Mouse (Mus musculus): Measurements from ENCODE around the gene Sf3a3. TPM values are rescaled to one million over a fixed set of nuclear protein-coding genes. Genes with fewer than 3 reads are reported as not detected.

Gene Sf3a3
- 73.4 and 73.5 TPM in 2 replicates for polyA plus RNA-seq (2014; fragmentation: Nextera tagmentation; extraction: Ambion mirVana)

GRCm38 (mm10) chr4:124714545-124715481, at the start of gene Sf3a3:
Sf3a3 (plus strand) TSS chr4:124714776.
- Histone ChIP-seq H3K36me3 (ENCODE audit: control insufficient read depth, insufficient read depth, low read length) (peaks cover 43% of the 10 kb centered on the region), H3K9me3 (ENCODE audit: control insufficient read depth, low read length) (no peaks in the 10 kb centered on the region), H3K9ac (ENCODE audit: low read length) (peak within 1 kb of the TSS; percentile 91), H3K4me2 (ENCODE audit: low read length) (peak within 1 kb of the TSS; percentile 93), H3K4me3 (ENCODE audit: control insufficient read depth in 1 of 2, insufficient read depth in 1 of 2, low read depth in 1 of 2, low read length in 2 of 2) (peak within 1 kb of the TSS; percentile 80 to 92), H3K27me3 (ENCODE audit: control insufficient read depth, insufficient read depth, low read length) (no peaks in the 10 kb centered on the region), H3K4me1 (ENCODE audit: control insufficient read depth in 2 of 2, insufficient read depth in 2 of 2, low read length in 2 of 2) (peaks cover 4 to 22% of the 10 kb centered on the region in 2 experiments), H3K27ac (replicated peaks in 1 of 2; ENCODE audit: control insufficient read depth in 1 of 2, insufficient read depth in 1 of 2, low read depth in 2 of 2, low read length in 2 of 2) (peak within 1 kb of the TSS; percentile 37 to 49)
- peak; percentile 83 for ATAC-seq (ENCODE audit: insufficient number of reproducible peaks, insufficient read depth, low FRiP score, low read depth)
- WGBS = under 1% methylated on average over 57 of the region's 57 CpGs

- no peak overlapping the region for H3K4me2 ChIP-seq (ENCODE audit: low read length)
- no peak for ATAC-seq (ENCODE audit: insufficient number of reproducible peaks, insufficient read depth, low FRiP score, low read depth)
- peaks cover 11 to 12% of the 10 kb centered on the region in 2 experiments; a peak in 3 of 4 replicates for H3K4me1 ChIP-seq (ENCODE audit: control insufficient read depth in 2 of 2, insufficient read depth in 2 of 2, low read length in 2 of 2)
- no peak overlapping the region for H3K4me3 ChIP-seq (ENCODE audit: control insufficient read depth in 1 of 2, insufficient read depth in 1 of 2, low read depth in 1 of 2, low read length in 2 of 2)
- H3K9me3 ChIP-seq (ENCODE audit: control insufficient read depth, low read length) = no peaks in the 10 kb centered on the region
- H3K27me3 ChIP-seq (ENCODE audit: control insufficient read depth, insufficient read depth, low read length) = peaks cover 83% of the 10 kb centered on the region
- no peaks in the 10 kb centered on the region for H3K36me3 ChIP-seq (ENCODE audit: control insufficient read depth, insufficient read depth, low read length)
- H3K9ac ChIP-seq (ENCODE audit: low read length) = no peak overlapping the region
- 41% methylated on average over 14 of the region's 14 CpGs for WGBS
- H3K27ac ChIP-seq (replicated peaks in 1 of 2; ENCODE audit: control insufficient read depth in 1 of 2, insufficient read depth in 1 of 2, low read depth in 2 of 2, low read length in 2 of 2) = no peak overlapping the region
Observed at GRCm38 (mm10) chr4:124667476-124668033, 47.0 kb upstream of the Sf3a3 start.

GRCm38 (mm10) chr4:124668078-124668477, 46.5 kb upstream of the Sf3a3 start:
- Histone ChIP-seq H3K4me1 (ENCODE audit: control insufficient read depth in 2 of 2, insufficient read depth in 2 of 2, low read length in 2 of 2) (peaks cover 13 to 17% of the 10 kb centered on the region in 2 experiments; a peak in 3 of 4 replicates), H3K9ac (ENCODE audit: low read length) (no peak overlapping the region), H3K4me3 (ENCODE audit: control insufficient read depth in 1 of 2, insufficient read depth in 1 of 2, low read depth in 1 of 2, low read length in 2 of 2) (no peak overlapping the region), H3K36me3 (ENCODE audit: control insufficient read depth, insufficient read depth, low read length) (no peaks in the 10 kb centered on the region), H3K4me2 (ENCODE audit: low read length) (no peak overlapping the region), H3K9me3 (ENCODE audit: control insufficient read depth, low read length) (no peaks in the 10 kb centered on the region), H3K27ac (replicated peaks in 1 of 2; ENCODE audit: control insufficient read depth in 1 of 2, insufficient read depth in 1 of 2, low read depth in 2 of 2, low read length in 2 of 2) (no peak overlapping the region), H3K27me3 (ENCODE audit: control insufficient read depth, insufficient read depth, low read length) (peaks cover 83% of the 10 kb centered on the region)
- no peak for ATAC-seq (ENCODE audit: insufficient number of reproducible peaks, insufficient read depth, low FRiP score, low read depth)
- 17% methylated on average over 8 of the region's 8 CpGs for WGBS

GRCm38 (mm10) chr4:124670232-124670631, 44.3 kb upstream of the Sf3a3 start:
- Histone ChIP-seq H3K9ac (ENCODE audit: low read length) (no peak overlapping the region), H3K4me1 (ENCODE audit: control insufficient read depth in 2 of 2, insufficient read depth in 2 of 2, low read length in 2 of 2) (peaks cover 13 to 18% of the 10 kb centered on the region in 2 experiments; a peak in 3 of 4 replicates), H3K4me3 (ENCODE audit: control insufficient read depth in 1 of 2, insufficient read depth in 1 of 2, low read depth in 1 of 2, low read length in 2 of 2) (no peak overlapping the region), H3K27ac (replicated peaks in 1 of 2; ENCODE audit: control insufficient read depth in 1 of 2, insufficient read depth in 1 of 2, low read depth in 2 of 2, low read length in 2 of 2) (no peak overlapping the region), H3K36me3 (ENCODE audit: control insufficient read depth, insufficient read depth, low read length) (no peaks in the 10 kb centered on the region), H3K9me3 (ENCODE audit: control insufficient read depth, low read length) (no peaks in the 10 kb centered on the region), H3K27me3 (ENCODE audit: control insufficient read depth, insufficient read depth, low read length) (peaks cover 65% of the 10 kb centered on the region), H3K4me2 (ENCODE audit: low read length) (no peak overlapping the region)
- ATAC-seq (ENCODE audit: insufficient number of reproducible peaks, insufficient read depth, low FRiP score, low read depth) = no peak
- WGBS = 70% methylated on average over 8 of the region's 8 CpGs

- 0 out of 2 replicates have a peak overlapping the region, but pooled peaks have one; percentile 11 for H3K9ac ChIP-seq (ENCODE audit: low read length)
- H3K27ac ChIP-seq (replicated peaks in 1 of 2; ENCODE audit: control insufficient read depth in 1 of 2, insufficient read depth in 1 of 2, low read depth in 2 of 2, low read length in 2 of 2) = no peak overlapping the region
- H3K4me2 ChIP-seq (ENCODE audit: low read length) = peak overlapping the region; percentile 70
- ATAC-seq (ENCODE audit: insufficient number of reproducible peaks, insufficient read depth, low FRiP score, low read depth) = no peak
- H3K36me3 ChIP-seq (ENCODE audit: control insufficient read depth, insufficient read depth, low read length) = peaks cover 7% of the 10 kb centered on the region
- peaks cover 13 to 18% of the 10 kb centered on the region in 2 experiments; a peak in 3 of 4 replicates for H3K4me1 ChIP-seq (ENCODE audit: control insufficient read depth in 2 of 2, insufficient read depth in 2 of 2, low read length in 2 of 2)
- H3K4me3 ChIP-seq (ENCODE audit: control insufficient read depth in 1 of 2, insufficient read depth in 1 of 2, low read depth in 1 of 2, low read length in 2 of 2) = no peak overlapping the region
- no peaks in the 10 kb centered on the region for H3K9me3 ChIP-seq (ENCODE audit: control insufficient read depth, low read length)
- peaks cover 57% of the 10 kb centered on the region for H3K27me3 ChIP-seq (ENCODE audit: control insufficient read depth, insufficient read depth, low read length)
- 21% methylated on average over 7 of the region's 7 CpGs for WGBS
Observed at GRCm38 (mm10) chr4:124671583-124671982, 43.0 kb upstream of the Sf3a3 start.

- Histone ChIP-seq H3K27ac (replicated peaks in 1 of 2; ENCODE audit: control insufficient read depth in 1 of 2, insufficient read depth in 1 of 2, low read depth in 2 of 2, low read length in 2 of 2) (no peak overlapping the region), H3K9me3 (ENCODE audit: control insufficient read depth, low read length) (no peaks in the 10 kb centered on the region), H3K4me1 (ENCODE audit: control insufficient read depth in 2 of 2, insufficient read depth in 2 of 2, low read length in 2 of 2) (peaks cover 13 to 18% of the 10 kb centered on the region in 2 experiments; a peak in 3 of 4 replicates), H3K27me3 (ENCODE audit: control insufficient read depth, insufficient read depth, low read length) (peaks cover 46% of the 10 kb centered on the region), H3K4me2 (ENCODE audit: low read length) (peak overlapping the region; percentile 70), H3K4me3 (ENCODE audit: control insufficient read depth in 1 of 2, insufficient read depth in 1 of 2, low read depth in 1 of 2, low read length in 2 of 2) (peak overlapping the region; percentile 19 to 30), H3K36me3 (ENCODE audit: control insufficient read depth, insufficient read depth, low read length) (peaks cover 16% of the 10 kb centered on the region), H3K9ac (ENCODE audit: low read length) (peak overlapping the region; percentile 55)
- ATAC-seq (ENCODE audit: insufficient number of reproducible peaks, insufficient read depth, low FRiP score, low read depth) = no peak
- WGBS = 4% methylated on average over 30 of the region's 31 CpGs
Observed at GRCm38 (mm10) chr4:124672347-124673320, 41.9 kb upstream of the Sf3a3 start.
